Mouse (Mus musculus) ES-E14 (cell line): ENCODE results near the gene Galnt6.

Experiments used
- CHD2 ChIP-seq: IDR thresholded peaks from 2 replicates; pipeline ENCODE4 v1.6.1; 2014; ENCODE audit warnings: mild to moderate bottlenecking, low read depth, low read length, inconsistent platforms
- MAFK ChIP-seq: IDR thresholded peaks from 2 replicates; pipeline ENCODE4 v1.6.1; 2014; ENCODE audit warnings: mild to moderate bottlenecking, low read depth, low read length, inconsistent platforms; ENCODE audit not compliant: insufficient read depth
- ZNF384 ChIP-seq: IDR thresholded peaks from 2 replicates; pipeline ENCODE4 v1.6.1; 2012; ENCODE audit warnings: low read depth, low read length, inconsistent platforms

DNA sequence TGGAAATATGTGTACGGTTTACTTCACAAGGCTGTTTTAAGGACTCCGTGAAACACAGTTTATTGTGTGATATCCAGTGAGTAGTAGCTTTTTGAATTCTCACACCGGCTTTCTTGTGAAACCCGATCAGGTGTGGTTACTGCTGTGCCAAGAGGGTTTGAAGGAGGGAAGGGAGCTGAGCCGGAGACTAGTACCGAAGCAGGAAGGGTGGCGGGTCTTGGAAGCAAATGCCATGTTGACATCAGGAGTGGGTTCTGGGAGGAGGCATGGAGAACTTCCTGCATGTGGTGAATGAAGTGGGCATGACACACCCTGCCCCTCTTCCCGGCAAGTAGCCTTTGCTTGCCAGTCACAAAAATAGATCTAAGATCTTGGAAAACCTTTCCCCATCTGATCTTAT lies 33.5 kb upstream of the Galnt6 start:
- TF ChIP-seq CHD2 (no peak), MAFK (no peak), ZNF384 (no peak)
